Mouse (Mus musculus) hindbrain, embryonic 12.5 days (tissue): ENCODE measurements at regions not wholly inside any gene's neighbourhood (a gene's known extent, or its start where the extent isn't known, plus 50 kb on each side); places are given as distances from the start of the nearest gene placed in this dataset.

Experiments used
- ATAC-seq: fragments of 200-750 bp; cut with Nextera tagmentation; 2 replicates; pipeline ENCODE4 v1.8.0; 2017; ENCODE audit warnings: moderate TSS enrichment; ENCODE audit not compliant: low FRiP score
- H3K27ac ChIP-seq: fragments of 300-500 bp; sonication (generic); 2 replicates; pipeline ENCODE4 v1.5.1; 2016; ENCODE audit warnings: mild to moderate bottlenecking
- H3K27me3 ChIP-seq: fragments of 300-500 bp; sonication (generic); 2 replicates; pipeline ENCODE4 v1.6.1; 2016; ENCODE audit warnings: mild to moderate bottlenecking
- H3K36me3 ChIP-seq: fragments of 300-500 bp; sonication (generic); 2 replicates; pipeline ENCODE4 v1.6.1; 2016; ENCODE audit warnings: mild to moderate bottlenecking
- H3K4me1 ChIP-seq: fragments of 300-500 bp; sonication (generic); 2 replicates; pipeline ENCODE4 v1.6.1; 2016
- H3K4me2 ChIP-seq: fragments of 300-500 bp; sonication (generic); replicated peaks from 2 replicates; pipeline ENCODE4 v1.6.1; 2016; ENCODE audit warnings: mild to moderate bottlenecking
- H3K4me3 ChIP-seq: fragments of 300-500 bp; sonication (generic); 2 replicates; pipeline ENCODE4 v1.5.1; 2016; ENCODE audit warnings: mild to moderate bottlenecking
- H3K9ac ChIP-seq: fragments of 300-500 bp; sonication (generic); 2 replicates; pipeline ENCODE4 v1.6.1; 2016; ENCODE audit warnings: mild to moderate bottlenecking, moderate library complexity
- H3K9me3 ChIP-seq: fragments of 300-500 bp; sonication (generic); replicated peaks from 2 replicates; pipeline ENCODE4 v1.6.1; 2016; ENCODE audit warnings: mild to moderate bottlenecking
- WGBS: fragments of 180-500 bp; shearing (Covaris S2); methylation state at CpG from one replicate; pipeline ENCODE4 v1.1.7; 2016; 5-methylcytosine and 5-hydroxymethylcytosine counted together

- no peak overlapping the region for H3K4me3 ChIP-seq
- no peaks in the 10 kb centered on the region for H3K27me3 ChIP-seq
- ATAC-seq, result no peak
- peaks cover 4% of the 10 kb centered on the region for H3K9me3 ChIP-seq
- 79% methylated on average over 14 of the region's 14 CpGs for WGBS
- no peak overlapping the region for H3K4me2 ChIP-seq
- H3K27ac ChIP-seq, result no peak overlapping the region
- no peaks in the 10 kb centered on the region for H3K36me3 ChIP-seq
- H3K4me1 ChIP-seq, result no peaks in the 10 kb centered on the region
- no peak overlapping the region for H3K9ac ChIP-seq
Observed at GRCm38 (mm10) chr19:55011341-55011740, 115.7 kb downstream of the Gpam start.

GRCm38 (mm10) chr19:55008463-55009146 is 118.4 kb downstream of the Gpam start:
- Histone ChIP-seq H3K4me1 (no peaks in the 10 kb centered on the region), H3K27ac (no peak overlapping the region), H3K27me3 (no peaks in the 10 kb centered on the region), H3K9ac (no peak overlapping the region), H3K4me3 (no peak overlapping the region), H3K4me2 (no peak overlapping the region), H3K36me3 (no peaks in the 10 kb centered on the region), H3K9me3 (peaks cover 11% of the 10 kb centered on the region)
- ATAC-seq, result no peak
- 85% methylated on average over 3 of the region's 3 CpGs for WGBS

- 73% methylated on average over 3 of the region's 3 CpGs for WGBS
- Histone ChIP-seq H3K9me3 (no peaks in the 10 kb centered on the region), H3K4me3 (no peak overlapping the region), H3K9ac (no peak overlapping the region), H3K27me3 (no peaks in the 10 kb centered on the region), H3K4me1 (no peaks in the 10 kb centered on the region), H3K4me2 (no peak overlapping the region), H3K27ac (no peak overlapping the region), H3K36me3 (no peaks in the 10 kb centered on the region)
- no peak for ATAC-seq
Observed at GRCm38 (mm10) chr19:54989982-54990381, 137.1 kb downstream of the Gpam start.

GRCm38 (mm10) chr19:54984541-54984940 is 142.5 kb downstream of the Gpam start:
- Histone ChIP-seq H3K4me3 (no peak overlapping the region), H3K4me2 (no peak overlapping the region), H3K9me3 (no peaks in the 10 kb centered on the region), H3K27me3 (no peaks in the 10 kb centered on the region), H3K9ac (no peak overlapping the region), H3K27ac (no peak overlapping the region), H3K36me3 (no peaks in the 10 kb centered on the region), H3K4me1 (no peaks in the 10 kb centered on the region)
- 83% methylated on average over 2 of the region's 2 CpGs for WGBS
- no peak for ATAC-seq

DNA sequence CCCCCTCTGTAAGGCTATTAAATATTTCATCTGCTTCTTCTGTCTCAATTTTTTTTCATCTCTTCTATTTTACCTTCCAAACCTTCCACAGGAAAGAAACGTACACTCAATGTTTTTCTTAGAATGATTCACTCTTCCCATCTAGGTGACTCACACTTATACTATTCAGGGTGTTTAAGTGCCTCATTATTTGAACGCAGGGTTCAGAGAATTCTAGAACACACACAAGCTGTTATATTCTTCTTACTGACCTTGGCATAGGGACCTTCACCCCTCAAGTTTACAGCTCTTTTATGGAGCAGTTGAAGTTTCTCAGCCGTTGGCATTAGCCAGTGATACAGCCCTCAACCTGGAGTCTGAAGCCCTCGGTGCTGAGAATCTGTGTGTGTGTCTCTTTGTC is 144.2 kb downstream of the Gpam start:
- H3K4me2 ChIP-seq, result no peak overlapping the region
- H3K4me1 ChIP-seq, result no peaks in the 10 kb centered on the region
- H3K27me3 ChIP-seq, result no peaks in the 10 kb centered on the region
- no peak overlapping the region for H3K4me3 ChIP-seq
- no peak overlapping the region for H3K9ac ChIP-seq
- no peaks in the 10 kb centered on the region for H3K9me3 ChIP-seq
- no peak for ATAC-seq
- no peaks in the 10 kb centered on the region for H3K36me3 ChIP-seq
- H3K27ac ChIP-seq, result no peak overlapping the region
- 69% methylated on average over 4 of the region's 4 CpGs for WGBS

GRCm38 (mm10) chr19:54971440-54972211 is 155.4 kb downstream of the Gpam start:
- H3K27ac ChIP-seq, result no peak overlapping the region
- H3K9me3 ChIP-seq, result no peaks in the 10 kb centered on the region
- H3K36me3 ChIP-seq, result no peaks in the 10 kb centered on the region
- WGBS, result 87% methylated on average over 6 of the region's 6 CpGs
- no peak overlapping the region for H3K4me3 ChIP-seq
- no peak overlapping the region for H3K9ac ChIP-seq
- H3K4me2 ChIP-seq, result no peak overlapping the region
- no peaks in the 10 kb centered on the region for H3K27me3 ChIP-seq
- no peaks in the 10 kb centered on the region for H3K4me1 ChIP-seq
- ATAC-seq, result no peak

GRCm38 (mm10) chr19:54958328-54958727 is 168.7 kb downstream of the Gpam start:
- H3K27ac ChIP-seq, result no peak overlapping the region
- 86% methylated on average over 5 of the region's 5 CpGs for WGBS
- ATAC-seq, result no peak
- H3K27me3 ChIP-seq, result no peaks in the 10 kb centered on the region
- H3K4me1 ChIP-seq, result no peaks in the 10 kb centered on the region
- H3K4me3 ChIP-seq, result no peak overlapping the region
- no peak overlapping the region for H3K9ac ChIP-seq
- H3K36me3 ChIP-seq, result no peaks in the 10 kb centered on the region
- no peaks in the 10 kb centered on the region for H3K9me3 ChIP-seq
- no peak overlapping the region for H3K4me2 ChIP-seq

GRCm38 (mm10) chr19:54955096-54955495 is 171.9 kb downstream of the Gpam start:
- H3K4me2 ChIP-seq, result no peak overlapping the region
- no peaks in the 10 kb centered on the region for H3K27me3 ChIP-seq
- H3K9me3 ChIP-seq, result no peaks in the 10 kb centered on the region
- H3K27ac ChIP-seq, result no peak overlapping the region
- no peak for ATAC-seq
- no peak overlapping the region for H3K9ac ChIP-seq
- 61% methylated on average over 2 of the region's 2 CpGs for WGBS
- no peaks in the 10 kb centered on the region for H3K36me3 ChIP-seq
- no peak overlapping the region for H3K4me3 ChIP-seq
- H3K4me1 ChIP-seq, result no peaks in the 10 kb centered on the region

DNA sequence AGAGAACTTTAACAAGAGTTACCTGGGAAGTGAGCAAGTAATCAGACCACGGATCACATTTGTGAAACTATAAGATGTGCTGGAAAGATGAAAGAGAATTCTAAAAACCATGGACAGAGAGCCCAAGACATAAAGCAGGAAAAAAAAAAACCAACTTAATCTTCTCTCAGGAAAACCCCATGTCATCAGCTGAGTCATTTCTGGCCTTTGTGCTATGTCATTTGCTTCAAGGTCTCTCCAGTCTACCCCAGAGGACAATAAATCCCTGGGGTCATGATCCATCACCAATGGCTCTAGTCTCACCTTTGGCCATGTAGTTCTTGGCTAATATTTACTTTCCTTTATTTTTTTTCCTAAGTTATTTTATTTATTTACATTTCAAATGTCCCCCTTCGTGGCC is 174.5 kb downstream of the Gpam start:
- ATAC-seq, result no peak
- WGBS, result 76% methylated on average over 2 of the region's 2 CpGs
- no peak overlapping the region for H3K4me3 ChIP-seq
- no peaks in the 10 kb centered on the region for H3K36me3 ChIP-seq
- no peaks in the 10 kb centered on the region for H3K9me3 ChIP-seq
- H3K4me2 ChIP-seq, result no peak overlapping the region
- no peak overlapping the region for H3K9ac ChIP-seq
- no peak overlapping the region for H3K27ac ChIP-seq
- 0 out of 2 replicates have a peak, but pooled peaks cover 2% of the 10 kb centered on the region for H3K4me1 ChIP-seq
- no peaks in the 10 kb centered on the region for H3K27me3 ChIP-seq

DNA sequence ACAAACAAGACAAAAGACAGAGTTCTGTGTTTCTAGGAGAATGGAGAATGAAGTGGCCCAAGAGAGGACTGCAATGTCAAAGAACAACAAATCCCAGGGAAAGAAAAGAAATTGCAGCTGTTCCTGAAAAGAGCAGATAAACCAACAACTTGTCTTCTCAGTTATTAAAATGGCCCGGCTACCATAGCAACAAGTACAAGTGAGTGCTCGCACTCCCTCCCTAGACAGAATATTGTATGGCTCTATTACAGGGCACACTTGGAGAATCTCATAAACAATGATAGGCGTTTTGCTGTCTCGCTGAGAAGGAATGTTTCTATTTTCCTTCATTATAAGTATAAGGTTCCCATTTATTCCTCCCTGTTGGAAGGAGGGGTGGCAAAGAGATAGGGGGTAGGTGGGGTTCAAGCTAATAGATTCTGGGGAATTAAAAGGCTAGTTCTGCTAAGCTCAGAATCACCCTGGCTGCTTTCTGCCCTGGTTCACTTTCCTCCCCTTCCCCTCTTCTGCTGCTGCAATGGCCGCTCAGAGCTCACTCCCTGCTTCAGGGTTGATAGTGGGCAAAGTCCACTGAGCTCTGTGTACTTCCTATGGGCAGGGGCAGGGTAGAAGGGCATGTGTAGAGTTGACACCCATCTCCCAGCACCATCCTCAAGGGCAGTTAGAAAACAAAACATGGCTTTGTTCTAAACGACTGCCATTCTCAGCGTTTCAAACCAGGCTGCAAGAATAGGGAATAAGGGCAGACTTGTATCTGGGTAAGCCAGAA is 178.5 kb downstream of the Gpam start:
- H3K9ac ChIP-seq, result no peak overlapping the region
- H3K4me3 ChIP-seq, result no peak overlapping the region
- no peaks in the 10 kb centered on the region for H3K36me3 ChIP-seq
- H3K27me3 ChIP-seq, result no peaks in the 10 kb centered on the region
- H3K27ac ChIP-seq, result no peak overlapping the region
- no peaks in the 10 kb centered on the region for H3K9me3 ChIP-seq
- no peak overlapping the region for H3K4me2 ChIP-seq
- 57% methylated on average over 7 of the region's 7 CpGs for WGBS
- ATAC-seq, result no peak
- H3K4me1 ChIP-seq, result 0 out of 2 replicates have a peak, but pooled peaks cover 2% of the 10 kb centered on the region

GRCm38 (mm10) chr19:54947583-54947982 is 179.5 kb downstream of the Gpam start:
- H3K4me3 ChIP-seq, result no peak overlapping the region
- no peaks in the 10 kb centered on the region for H3K27me3 ChIP-seq
- WGBS, result 92% methylated on average over 3 of the region's 3 CpGs
- no peak overlapping the region for H3K4me2 ChIP-seq
- ATAC-seq, result no peak
- no peaks in the 10 kb centered on the region for H3K9me3 ChIP-seq
- no peaks in the 10 kb centered on the region for H3K36me3 ChIP-seq
- no peak overlapping the region for H3K27ac ChIP-seq
- H3K4me1 ChIP-seq, result 0 out of 2 replicates have a peak, but pooled peaks cover 2% of the 10 kb centered on the region
- no peak overlapping the region for H3K9ac ChIP-seq

DNA sequence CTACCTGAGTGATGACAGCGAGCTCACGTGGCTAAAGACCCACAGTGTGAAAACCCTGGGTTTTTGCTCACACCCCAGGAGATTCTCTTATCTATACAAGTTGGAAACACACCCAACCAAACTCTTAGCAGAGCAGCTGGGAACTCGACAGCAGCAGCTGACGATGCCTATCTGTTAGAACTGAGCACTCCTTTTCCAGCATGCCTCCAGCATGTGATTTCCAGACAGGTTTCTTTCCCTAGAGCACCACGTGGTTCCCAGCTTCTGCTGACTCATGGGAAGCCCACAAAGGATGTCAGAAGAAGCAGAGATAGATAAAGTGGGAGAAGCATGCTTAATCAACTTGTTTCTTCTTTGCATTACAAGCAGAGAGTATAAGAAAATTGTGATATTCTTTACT is 194.5 kb downstream of the Gpam start:
- no peak overlapping the region for H3K27ac ChIP-seq
- no peak overlapping the region for H3K9ac ChIP-seq
- ATAC-seq, result no peak
- H3K9me3 ChIP-seq, result no peaks in the 10 kb centered on the region
- H3K27me3 ChIP-seq, result no peaks in the 10 kb centered on the region
- no peaks in the 10 kb centered on the region for H3K4me1 ChIP-seq
- WGBS, result 68% methylated on average over 5 of the region's 5 CpGs
- no peak overlapping the region for H3K4me2 ChIP-seq
- H3K36me3 ChIP-seq, result no peaks in the 10 kb centered on the region
- H3K4me3 ChIP-seq, result no peak overlapping the region
